Mouse (Mus musculus): Measurements from ENCODE around the gene Ccdc88b. TPM values are rescaled to one million over a fixed set of nuclear protein-coding genes. Genes with fewer than 3 reads are reported as not detected.
"Not testable (repeated sequence)": the region's sequence is repeated elsewhere in the genome, so short reads cannot be mapped to it uniquely, and the experiment has no call there.

Gene Ccdc88b
- not detected in 2 replicates for polyA plus RNA-seq (2012; ENCODE audit: insufficient read depth, insufficient read length, low replicate concordance, missing spikeins)

- WGBS, result 94% methylated on average over 7 of the region's 7 CpGs
- H3K4me1 ChIP-seq (ENCODE audit: control insufficient read depth, insufficient read depth, low read length), result peaks cover 15% of the 10 kb centered on the region
- H3K27ac ChIP-seq (ENCODE audit: insufficient read depth, low read depth, low read length), result no peak within 1 kb of the TSS
- TF ChIP-seq CTCF (IDR thresholded peaks at IDR 0.05; ENCODE audit: insufficient read depth, low read depth, low read length) (no peak), POLR2A (IDR thresholded peaks at IDR 0.05; ENCODE audit: insufficient read depth, low read depth, low read length) (no peak)
- H3K4me3 ChIP-seq (ENCODE audit: insufficient read depth, low read depth, low read length), result no peak within 1 kb of the TSS
These were observed at the start of gene Ccdc88b for GRCm38 (mm10) chr19:6858031-6858430. Gene Ccdc88b (minus strand): TSS chr19:6858211.

GRCm38 (mm10) chr19:6907094-6907493 lies 49.1 kb upstream of the Ccdc88b start:
- no peak overlapping the region for H3K27ac ChIP-seq (ENCODE audit: insufficient read depth, low read depth, low read length)

GRCm38 (mm10) chr19:6906199-6906598 lies 48.2 kb upstream of the Ccdc88b start:
- H3K4me1 ChIP-seq (ENCODE audit: control insufficient read depth, insufficient read depth, low read length), result peaks cover 23% of the 10 kb centered on the region
- no peak overlapping the region for H3K4me3 ChIP-seq (ENCODE audit: insufficient read depth, low read depth, low read length)
- 80% methylated on average over 3 of the region's 3 CpGs for WGBS
- no peak for TF ChIP-seq CTCF (IDR thresholded peaks at IDR 0.05; ENCODE audit: insufficient read depth, low read depth, low read length)
- no peak for TF ChIP-seq POLR2A (IDR thresholded peaks at IDR 0.05; ENCODE audit: insufficient read depth, low read depth, low read length)
- H3K27ac ChIP-seq (ENCODE audit: insufficient read depth, low read depth, low read length), result no peak overlapping the region

More at GRCm38 (mm10) chr19:6907094-6907493, 49.1 kb upstream of the Ccdc88b start:
- TF ChIP-seq CTCF (IDR thresholded peaks at IDR 0.05; ENCODE audit: insufficient read depth, low read depth, low read length), result no peak
- TF ChIP-seq POLR2A (IDR thresholded peaks at IDR 0.05; ENCODE audit: insufficient read depth, low read depth, low read length), result no peak
- 88% methylated on average over 8 of the region's 8 CpGs for WGBS
- Histone ChIP-seq H3K4me1 (ENCODE audit: control insufficient read depth, insufficient read depth, low read length) (peaks cover 29% of the 10 kb centered on the region), H3K4me3 (ENCODE audit: insufficient read depth, low read depth, low read length) (no peak overlapping the region)

- 92% methylated on average over 11 of the region's 11 CpGs for WGBS
- Histone ChIP-seq H3K27ac (ENCODE audit: insufficient read depth, low read depth, low read length) (no peak overlapping the region), H3K4me1 (ENCODE audit: control insufficient read depth, insufficient read depth, low read length) (peaks cover 19% of the 10 kb centered on the region), H3K4me3 (ENCODE audit: insufficient read depth, low read depth, low read length) (no peak overlapping the region)
- TF ChIP-seq POLR2A (IDR thresholded peaks at IDR 0.05; ENCODE audit: insufficient read depth, low read depth, low read length) (no peak), CTCF (IDR thresholded peaks at IDR 0.05; ENCODE audit: insufficient read depth, low read depth, low read length) (no peak)
These were observed 47.6 kb upstream of the Ccdc88b start for GRCm38 (mm10) chr19:6905498-6906159.

GRCm38 (mm10) chr19:6904846-6905245 lies 46.8 kb upstream of the Ccdc88b start:
- TF ChIP-seq CTCF (IDR thresholded peaks at IDR 0.05; ENCODE audit: insufficient read depth, low read depth, low read length), result no peak
- no peak for TF ChIP-seq POLR2A (IDR thresholded peaks at IDR 0.05; ENCODE audit: insufficient read depth, low read depth, low read length)
- 84% methylated on average over 2 of the region's 2 CpGs for WGBS
- Histone ChIP-seq H3K4me3 (ENCODE audit: insufficient read depth, low read depth, low read length) (no peak overlapping the region), H3K27ac (ENCODE audit: insufficient read depth, low read depth, low read length) (no peak overlapping the region), H3K4me1 (ENCODE audit: control insufficient read depth, insufficient read depth, low read length) (peaks cover 16% of the 10 kb centered on the region)

GRCm38 (mm10) chr19:6903031-6903430 lies 45.0 kb upstream of the Ccdc88b start:
- 92% methylated on average over 1 of the region's 1 CpGs for WGBS
- Histone ChIP-seq H3K4me3 (ENCODE audit: insufficient read depth, low read depth, low read length) (no peak overlapping the region), H3K4me1 (ENCODE audit: control insufficient read depth, insufficient read depth, low read length) (peaks cover 11% of the 10 kb centered on the region), H3K27ac (ENCODE audit: insufficient read depth, low read depth, low read length) (no peak overlapping the region)
- TF ChIP-seq CTCF (IDR thresholded peaks at IDR 0.05; ENCODE audit: insufficient read depth, low read depth, low read length), result no peak
- TF ChIP-seq POLR2A (IDR thresholded peaks at IDR 0.05; ENCODE audit: insufficient read depth, low read depth, low read length), result no peak

- Histone ChIP-seq H3K4me3 (ENCODE audit: insufficient read depth, low read depth, low read length) (no peak overlapping the region), H3K27ac (ENCODE audit: insufficient read depth, low read depth, low read length) (no peak overlapping the region), H3K4me1 (ENCODE audit: control insufficient read depth, insufficient read depth, low read length) (no peaks in the 10 kb centered on the region)
- TF ChIP-seq POLR2A (IDR thresholded peaks at IDR 0.05; ENCODE audit: insufficient read depth, low read depth, low read length) (no peak), CTCF (IDR thresholded peaks at IDR 0.05; ENCODE audit: insufficient read depth, low read depth, low read length) (no peak)
- 79% methylated on average over 4 of the region's 4 CpGs for WGBS
These were observed 41.6 kb upstream of the Ccdc88b start for GRCm38 (mm10) chr19:6899641-6900040.

- not testable (repeated sequence) for H3K4me1 ChIP-seq (ENCODE audit: control insufficient read depth, insufficient read depth, low read length); H3K4me3 ChIP-seq (ENCODE audit: insufficient read depth, low read depth, low read length); H3K27ac ChIP-seq (ENCODE audit: insufficient read depth, low read depth, low read length)
- WGBS, result 88% methylated on average over 18 of the region's 18 CpGs
These were observed 37.7 kb upstream of the Ccdc88b start for GRCm38 (mm10) chr19:6895608-6896305.

GRCm38 (mm10) chr19:6893731-6894451 lies 35.9 kb upstream of the Ccdc88b start:
- no peaks in the 10 kb centered on the region for H3K4me1 ChIP-seq (ENCODE audit: control insufficient read depth, insufficient read depth, low read length)
- WGBS, result 95% methylated on average over 14 of the region's 14 CpGs
- H3K27ac ChIP-seq (ENCODE audit: insufficient read depth, low read depth, low read length), result no peak overlapping the region
- no peak for TF ChIP-seq CTCF (IDR thresholded peaks at IDR 0.05; ENCODE audit: insufficient read depth, low read depth, low read length)
- TF ChIP-seq POLR2A (IDR thresholded peaks at IDR 0.05; ENCODE audit: insufficient read depth, low read depth, low read length), result no peak
- H3K4me3 ChIP-seq (ENCODE audit: insufficient read depth, low read depth, low read length), result no peak overlapping the region

Data from olfactory bulb, adult 2 months (tissue).